Mouse (Mus musculus): ENCODE measurements around the gene Klhl2.

The Klhl2 gene

DNA sequence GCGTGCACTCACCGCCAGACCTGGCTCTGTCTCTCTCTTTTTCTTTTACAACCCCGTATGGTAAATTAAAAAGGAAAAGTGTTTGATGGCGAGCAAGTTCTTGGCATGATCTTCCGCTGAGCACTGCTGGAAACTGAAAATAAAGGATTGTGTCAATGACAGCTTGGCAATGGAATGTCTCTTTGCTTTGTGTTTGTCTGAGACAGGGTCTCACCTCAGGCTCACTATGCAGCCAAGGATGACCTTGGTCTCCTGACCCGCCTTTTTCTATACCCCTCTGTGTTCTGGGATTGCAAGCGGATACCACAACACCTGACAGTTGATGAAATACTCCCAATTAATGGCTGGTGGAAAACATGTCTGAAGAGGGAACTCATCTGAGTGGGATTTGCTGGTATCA, 80.2 kb downstream of the Klhl2 start:
- no peak for DNase-seq (ENCODE audit: low read depth, low spot score)

DNA sequence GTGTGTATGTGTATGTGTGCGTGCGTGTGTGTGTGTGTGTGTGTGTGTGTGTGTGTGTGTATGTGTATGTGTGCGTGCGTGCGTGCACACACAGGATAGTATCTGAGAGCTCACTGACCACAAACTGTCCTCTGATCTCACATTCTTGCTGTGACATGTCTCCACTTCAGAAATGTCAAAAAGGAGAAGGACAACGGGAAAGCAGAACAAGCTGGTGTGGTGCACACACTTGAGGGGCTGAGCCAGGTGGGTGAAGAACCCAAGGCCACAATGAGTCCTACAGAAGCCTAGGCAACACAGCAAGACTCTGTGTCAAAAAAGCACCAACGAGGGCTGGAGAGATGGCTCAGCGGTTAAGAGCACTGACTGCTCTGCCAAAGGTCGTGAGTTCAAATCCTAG, 81.2 kb downstream of the Klhl2 start:
- no peak for DNase-seq (ENCODE audit: low read depth, low spot score)

DNA sequence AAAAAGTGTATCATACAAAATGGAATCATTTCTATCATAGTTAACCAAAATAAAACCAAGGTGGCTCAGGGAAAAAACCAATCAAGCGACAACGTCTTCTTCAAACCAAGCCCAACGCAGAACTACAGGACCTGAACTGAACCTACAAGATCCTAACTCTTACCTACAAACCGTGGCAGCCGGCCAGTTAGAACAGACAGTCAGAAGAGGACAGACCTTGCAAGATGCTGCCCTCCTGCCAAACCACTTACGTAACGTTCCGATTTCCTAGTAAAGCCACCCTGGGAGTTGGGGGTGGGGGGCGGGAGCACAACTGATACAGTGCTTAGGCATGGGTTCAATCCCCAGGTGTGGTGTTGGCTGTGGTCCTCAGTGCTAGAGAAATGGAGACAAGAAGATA, 82.8 kb downstream of the Klhl2 start:
- DNase-seq (ENCODE audit: low read depth, low spot score): no peak

DNA sequence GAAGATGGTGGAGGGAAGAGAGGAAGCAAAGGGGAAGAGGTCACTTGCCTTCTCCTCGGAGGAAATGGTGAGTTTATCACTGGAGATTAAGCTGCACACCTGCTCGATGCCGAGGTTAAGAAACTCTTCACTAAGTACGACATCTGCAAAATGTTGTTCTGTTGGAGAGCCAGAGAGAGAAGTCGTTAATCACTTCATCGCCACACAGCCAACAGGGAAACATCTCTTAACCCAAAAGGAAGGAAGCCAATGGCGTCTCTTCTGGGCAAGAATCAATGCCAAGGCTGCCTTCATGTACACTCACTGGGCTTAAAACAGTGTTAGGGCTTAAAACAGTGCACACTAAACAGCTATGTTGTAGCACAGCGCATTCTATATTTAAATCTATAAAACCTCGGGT, 85.7 kb downstream of the Klhl2 start:
- DNase-seq (ENCODE audit: low read depth, low spot score): no peak

GRCm38 (mm10) chr8:64762751-64763150, 87.1 kb downstream of the Klhl2 start:
- DNase-seq (ENCODE audit: low read depth, low spot score): no peak

- DNase-seq (ENCODE audit: low read depth, low spot score): no peak
These were observed 88.4 kb downstream of the Klhl2 start for GRCm38 (mm10) chr8:64761430-64761829.

- peak; percentile 72 for DNase-seq (ENCODE audit: low read depth, low spot score)
These were observed 91.9 kb downstream of the Klhl2 start for GRCm38 (mm10) chr8:64757956-64758355.

- no peak for DNase-seq (ENCODE audit: low read depth, low spot score)
These were observed 103.4 kb downstream of the Klhl2 start for GRCm38 (mm10) chr8:64746215-64747058.

- no peak for DNase-seq (ENCODE audit: low read depth, low spot score)
These were observed 109.1 kb downstream of the Klhl2 start for GRCm38 (mm10) chr8:64740547-64741211.

DNA sequence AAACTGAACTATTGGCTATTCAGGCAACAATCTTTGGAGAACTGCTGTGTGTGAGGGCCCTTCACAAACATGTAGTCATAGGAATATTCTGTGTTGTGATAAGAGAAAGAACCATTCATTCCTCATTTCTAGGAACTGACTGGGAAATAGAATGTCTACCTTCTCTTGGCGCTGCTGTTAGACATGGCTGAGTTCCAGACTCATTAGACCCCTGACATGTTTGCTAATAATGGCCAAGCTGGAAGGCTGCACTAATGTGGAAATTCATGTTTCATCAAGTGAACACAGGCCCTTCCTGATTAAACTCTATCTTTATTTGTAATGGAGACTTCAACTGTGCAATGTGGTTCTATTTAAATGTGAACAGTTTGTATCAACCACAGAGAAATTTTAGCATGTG, 110.9 kb downstream of the Klhl2 start:
- DNase-seq (ENCODE audit: low read depth, low spot score): no peak

- DNase-seq (ENCODE audit: low read depth, low spot score): no peak
These were observed 113.0 kb downstream of the Klhl2 start for GRCm38 (mm10) chr8:64736767-64737323.

- DNase-seq (ENCODE audit: low read depth, low spot score): no peak
These were observed 114.7 kb downstream of the Klhl2 start for GRCm38 (mm10) chr8:64735161-64735560.

GRCm38 (mm10) chr8:64733271-64733943, 116.4 kb downstream of the Klhl2 start, which contains the start of gene Msmo1:
Msmo1 (minus strand) TSS chr8:64733792.
- peak; percentile 100 for DNase-seq (ENCODE audit: low read depth, low spot score)

- no peak for DNase-seq (ENCODE audit: low read depth, low spot score)
These were observed 117.2 kb downstream of the Klhl2 start for GRCm38 (mm10) chr8:64732596-64732995.

- DNase-seq (ENCODE audit: low read depth, low spot score): no peak
These were observed 121.7 kb downstream of the Klhl2 start for GRCm38 (mm10) chr8:64728156-64728555.

DNA sequence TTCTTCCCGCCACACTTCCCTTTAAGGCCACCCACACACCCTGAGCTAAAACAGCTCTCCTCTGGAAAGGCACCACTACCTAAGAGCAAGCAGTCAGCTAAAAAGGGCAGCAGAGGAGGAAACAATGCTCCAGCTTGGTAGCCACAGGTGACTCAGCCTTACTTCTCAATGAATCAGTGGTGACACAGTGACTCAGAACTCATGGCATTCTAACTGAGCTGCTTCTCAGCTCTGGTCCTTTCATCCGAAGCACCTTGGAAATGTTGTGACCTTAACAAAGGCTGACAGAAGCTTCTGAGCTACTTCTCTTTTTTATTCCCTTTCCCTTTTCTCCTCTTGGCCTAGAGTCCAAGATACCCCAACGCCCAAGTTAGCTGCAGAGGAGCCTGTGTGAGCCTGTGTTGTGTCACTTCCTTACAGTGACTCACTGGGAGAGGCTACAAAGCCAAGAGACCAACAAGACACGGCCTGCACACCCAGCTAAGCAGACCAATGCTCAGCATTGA, 123.6 kb downstream of the Klhl2 start:
- no peak for DNase-seq (ENCODE audit: low read depth, low spot score)

- DNase-seq (ENCODE audit: low read depth, low spot score): no peak
These were observed 126.6 kb downstream of the Klhl2 start for GRCm38 (mm10) chr8:64723206-64723605.

- peak; percentile 58 for DNase-seq (ENCODE audit: low read depth, low spot score)
These were observed 131.9 kb downstream of the Klhl2 start for GRCm38 (mm10) chr8:64717868-64718267.

GRCm38 (mm10) chr8:64712499-64712898, 137.3 kb downstream of the Klhl2 start:
- no peak for DNase-seq (ENCODE audit: low read depth, low spot score)

- no peak for DNase-seq (ENCODE audit: low read depth, low spot score)
These were observed 138.3 kb downstream of the Klhl2 start for GRCm38 (mm10) chr8:64711544-64711943.

- no peak for DNase-seq (ENCODE audit: low read depth, low spot score)
These were observed 142.3 kb downstream of the Klhl2 start for GRCm38 (mm10) chr8:64707481-64707880.

- no peak for DNase-seq (ENCODE audit: low read depth, low spot score)
These were observed 146.6 kb downstream of the Klhl2 start for GRCm38 (mm10) chr8:64703191-64703590.

Measured in ES-CJ7 (cell line).